8 mouse cellular contexts compared by ENCODE assay signal in genomic region chr9:54698318-54699086, GRCm38 (mm10). TPM values are rescaled to one million over a fixed set of nuclear protein-coding genes. Genes with fewer than 3 reads are reported as not detected.
A peak's percentile ranks its signal among the peaks of the same experiment; 100 is the strongest.
DNase-seq lines count a peak whose midpoint lies in the region; ATAC-seq and TF ChIP-seq lines count a peak whose summit lies in the region.

Gene Dnaja4, plus strand, starts transcription at chr9:54698873.

- TF ChIP-seq CTCF in liver, postnatal 0 days (IDR thresholded peaks at IDR 0.05; ENCODE audit: low read depth): no peak

- no peaks in the 10 kb centered on the region for H3K36me3 ChIP-seq in hindbrain, embryonic 15.5 days
- no peaks in the 10 kb centered on the region for H3K36me3 ChIP-seq in liver, postnatal 0 days (replicated peaks; ENCODE audit: insufficient read depth, low read length)

- peaks cover 17% of the 10 kb centered on the region for H3K4me1 ChIP-seq in hindbrain, embryonic 15.5 days (replicated peaks)
- H3K4me1 ChIP-seq in liver, postnatal 0 days (ENCODE audit: insufficient read depth): peaks cover 8% of the 10 kb centered on the region

- H3K9me3 ChIP-seq in hindbrain, embryonic 15.5 days: no peaks in the 10 kb centered on the region
- 0 out of 2 replicates have a peak, but pooled peaks cover 2% of the 10 kb centered on the region for H3K9me3 ChIP-seq in liver, postnatal 0 days (ENCODE audit: low read length)

- WGBS in hindbrain, embryonic 15.5 days: 70% methylated on average over 17 of the region's 17 CpGs
- 47% methylated on average over 17 of the region's 17 CpGs for WGBS in liver, postnatal 0 days (ENCODE audit: insufficient replicate concordance)

- H3K4me3 ChIP-seq in hindbrain, embryonic 15.5 days: peak within 1 kb of the TSS; percentile 72
- peak within 1 kb of the TSS; percentile 82 for H3K4me3 ChIP-seq in liver, postnatal 0 days (ENCODE audit: low read depth, low read length)

- peak within 1 kb of the TSS; percentile 95 for H3K4me2 ChIP-seq in hindbrain, embryonic 15.5 days
- H3K4me2 ChIP-seq in liver, postnatal 0 days (ENCODE audit: low read depth, low read length): peak within 1 kb of the TSS; percentile 79

- H3K27me3 ChIP-seq in hindbrain, embryonic 15.5 days: peaks cover 14% of the 10 kb centered on the region
- peaks cover 19% of the 10 kb centered on the region; the same call in 1 of the 2 replicates for H3K27me3 ChIP-seq in liver, postnatal 0 days (ENCODE audit: insufficient read depth, low read length)

- TF ChIP-seq EP300 in liver, postnatal 0 days (IDR thresholded peaks at IDR 0.05; ENCODE audit: low read depth): peak; percentile 86

- no peak; the same call in 1 of the 2 replicates for ATAC-seq in hindbrain, embryonic 15.5 days (ENCODE audit: low FRiP score, low read depth)
- peak; percentile 85 for ATAC-seq in liver, postnatal 0 days
- no peak for ATAC-seq in monocyte, adult 5-6 weeks (replicated peaks; ENCODE audit: insufficient number of reproducible peaks, low FRiP score, low TSS enrichment, poor library complexity, severe bottlenecking)

- peak within 1 kb of the TSS; percentile 82 for H3K9ac ChIP-seq in hindbrain, embryonic 15.5 days
- peak within 1 kb of the TSS; percentile 82 for H3K9ac ChIP-seq in liver, postnatal 0 days (replicated peaks)

- peak within 1 kb of the TSS; percentile 31 for H3K27ac ChIP-seq in hindbrain, embryonic 15.5 days (replicated peaks)
- H3K27ac ChIP-seq in liver, postnatal 0 days (ENCODE audit: low read depth): peak within 1 kb of the TSS; percentile 78

- DNase-seq in heart, adult 11 months: peak; percentile 95
- DNase-seq in heart, adult 9 months (ENCODE audit: low spot score in 2 of 2): no peak
- DNase-seq in adrenal gland, adult 8-10 months: no peak
- DNase-seq in gastrocnemius, adult 18-20 months (ENCODE audit: low spot score): no peak
- peak; percentile 57 for DNase-seq in liver, postnatal 0 days
- no peak for DNase-seq in right cerebral cortex, postnatal 25 days

RNA-seq across cellular contexts. Expression of gene Dnaja4, which starts in this region (rescaled TPM):
- total RNA-seq in adrenal gland, adult 8-10 months (2022): 10 to 100 TPM; 25.6 to 30.9 (median 28.1) TPM
- 100 to 1,000 TPM in 1 of 2 experiments, 10 to 100 TPM in 1; 60.1 to 115 TPM for total RNA-seq in gastrocnemius, adult 18-20 months (2021)
- polyA plus RNA-seq in hindbrain, embryonic 15.5 days (2015; fragmentation: Nextera tagmentation; extraction: Ambion mirVana): 7.5 and 7.6 TPM in 2 replicates
- 6.0 and 6.8 TPM in 2 replicates for polyA plus RNA-seq in liver, postnatal 0 days (2015; fragmentation: Nextera tagmentation; extraction: Ambion mirVana)
- total RNA-seq in monocyte, adult 5-6 weeks (2017): 6.1 to 14.0 TPM (median 7.8 TPM) in 3 replicates

Comparison
In these comparisons a context has a peak if more than half of its experiments do, and no peak if none do; other contexts are left out.
1. DNase-seq: peak in heart, adult 11 months (single experiment) and liver, postnatal 0 days (single experiment); none in heart, adult 9 months (0 of 2), adrenal gland, adult 8-10 months (single experiment), gastrocnemius, adult 18-20 months (single experiment) and right cerebral cortex, postnatal 25 days (single experiment).